Mouse (Mus musculus): ENCODE measurements at regions not wholly inside any gene's neighbourhood (a gene's known extent, or its start where the extent isn't known, plus 50 kb on each side); places are given as distances from the start of the nearest gene placed in this dataset.

DNA sequence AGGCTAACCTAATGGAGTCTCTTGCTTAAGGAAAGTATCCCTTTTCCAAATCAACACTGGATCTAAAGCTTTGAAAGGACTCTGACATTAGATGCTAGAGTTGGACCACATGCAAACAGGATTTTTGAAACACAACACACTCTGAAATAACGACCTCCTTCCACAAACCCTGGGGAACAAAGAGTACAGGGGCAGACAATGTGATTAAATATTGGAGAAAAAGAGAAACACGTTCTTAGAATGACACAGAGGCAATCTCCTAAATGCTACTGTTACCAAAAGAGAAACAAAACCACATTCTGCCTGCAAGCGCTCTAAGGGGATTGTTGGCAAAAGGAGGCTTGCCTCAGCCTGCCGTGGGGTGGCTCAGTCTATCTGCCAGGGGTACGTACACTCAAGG lies 1422.0 kb downstream of the Gsdmc2 start:
- Histone ChIP-seq H3K36me3 (ENCODE audit: control insufficient read depth, insufficient read depth, low read length) (no peaks in the 10 kb centered on the region), H3K27me3 (ENCODE audit: control insufficient read depth, insufficient read depth, low read length) (no peaks in the 10 kb centered on the region), H3K4me1 (replicated peaks; ENCODE audit: control insufficient read depth, insufficient read depth, low read length) (no peaks in the 10 kb centered on the region), H3K27ac (ENCODE audit: control insufficient read depth, insufficient read depth, low read length) (no peak overlapping the region), H3K4me3 (ENCODE audit: control insufficient read depth, insufficient read depth, low read length) (no peak overlapping the region)
- TF ChIP-seq CTCF (IDR thresholded peaks at IDR 0.05; ENCODE audit: borderline replicate concordance, control insufficient read depth, extremely low read depth, insufficient read depth, low read length, poor library complexity), result no peak
- no peak for TF ChIP-seq POLR2A (IDR thresholded peaks at IDR 0.05; ENCODE audit: control insufficient read depth, extremely low read depth, insufficient read depth, low read length, poor library complexity)
- no peak for DNase-seq
- 82% methylated on average over 5 of the region's 5 CpGs for WGBS

GRCm38 (mm10) chr15:62421073-62421851 lies 1423.7 kb downstream of the Gsdmc2 start:
- WGBS, result 92% methylated on average over 7 of the region's 7 CpGs
- no peak for DNase-seq
- H3K27ac ChIP-seq (ENCODE audit: control insufficient read depth, insufficient read depth, low read length), result no peak overlapping the region
- no peaks in the 10 kb centered on the region for H3K36me3 ChIP-seq (ENCODE audit: control insufficient read depth, insufficient read depth, low read length)
- no peaks in the 10 kb centered on the region for H3K4me1 ChIP-seq (replicated peaks; ENCODE audit: control insufficient read depth, insufficient read depth, low read length)
- TF ChIP-seq POLR2A (IDR thresholded peaks at IDR 0.05; ENCODE audit: control insufficient read depth, extremely low read depth, insufficient read depth, low read length, poor library complexity) (no peak), CTCF (IDR thresholded peaks at IDR 0.05; ENCODE audit: borderline replicate concordance, control insufficient read depth, extremely low read depth, insufficient read depth, low read length, poor library complexity) (no peak)
- no peaks in the 10 kb centered on the region for H3K27me3 ChIP-seq (ENCODE audit: control insufficient read depth, insufficient read depth, low read length)
- H3K4me3 ChIP-seq (ENCODE audit: control insufficient read depth, insufficient read depth, low read length), result no peak overlapping the region

DNA sequence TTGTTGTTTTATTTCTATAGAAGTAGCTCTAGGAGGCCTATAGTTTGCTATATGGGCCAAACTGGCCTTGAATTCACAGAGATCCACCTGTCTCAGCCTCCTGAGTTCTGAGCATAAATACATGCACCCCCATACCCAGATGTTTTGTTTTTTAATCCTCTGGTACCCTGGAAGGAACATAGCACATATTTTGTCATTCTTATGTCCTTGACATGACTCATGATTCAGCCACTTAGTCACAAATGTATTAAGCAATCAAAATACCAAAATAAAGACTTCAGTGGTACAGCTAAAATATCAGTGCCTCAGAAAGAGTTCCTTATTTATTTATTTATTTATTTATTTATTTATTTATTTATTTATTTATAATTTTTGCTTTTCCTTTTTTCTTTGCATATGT lies 1428.3 kb downstream of the Gsdmc2 start:
- no peaks in the 10 kb centered on the region for H3K36me3 ChIP-seq (ENCODE audit: control insufficient read depth, insufficient read depth, low read length)
- no peaks in the 10 kb centered on the region for H3K4me1 ChIP-seq (replicated peaks; ENCODE audit: control insufficient read depth, insufficient read depth, low read length)
- H3K27ac ChIP-seq (ENCODE audit: control insufficient read depth, insufficient read depth, low read length), result no peak overlapping the region
- DNase-seq, result no peak
- no peaks in the 10 kb centered on the region for H3K27me3 ChIP-seq (ENCODE audit: control insufficient read depth, insufficient read depth, low read length)
- no peak overlapping the region for H3K4me3 ChIP-seq (ENCODE audit: control insufficient read depth, insufficient read depth, low read length)
- no peak for TF ChIP-seq CTCF (IDR thresholded peaks at IDR 0.05; ENCODE audit: borderline replicate concordance, control insufficient read depth, extremely low read depth, insufficient read depth, low read length, poor library complexity)
- TF ChIP-seq POLR2A (IDR thresholded peaks at IDR 0.05; ENCODE audit: control insufficient read depth, extremely low read depth, insufficient read depth, low read length, poor library complexity), result no peak

GRCm38 (mm10) chr15:62413694-62414093 lies 1431.3 kb downstream of the Gsdmc2 start:
- Histone ChIP-seq H3K27ac (ENCODE audit: control insufficient read depth, insufficient read depth, low read length) (no peak overlapping the region), H3K4me3 (ENCODE audit: control insufficient read depth, insufficient read depth, low read length) (no peak overlapping the region), H3K27me3 (ENCODE audit: control insufficient read depth, insufficient read depth, low read length) (no peaks in the 10 kb centered on the region), H3K4me1 (replicated peaks; ENCODE audit: control insufficient read depth, insufficient read depth, low read length) (no peaks in the 10 kb centered on the region), H3K36me3 (ENCODE audit: control insufficient read depth, insufficient read depth, low read length) (no peaks in the 10 kb centered on the region)
- WGBS, result 97% methylated on average over 2 of the region's 2 CpGs
- no peak for TF ChIP-seq CTCF (IDR thresholded peaks at IDR 0.05; ENCODE audit: borderline replicate concordance, control insufficient read depth, extremely low read depth, insufficient read depth, low read length, poor library complexity)
- no peak for TF ChIP-seq POLR2A (IDR thresholded peaks at IDR 0.05; ENCODE audit: control insufficient read depth, extremely low read depth, insufficient read depth, low read length, poor library complexity)
- DNase-seq, result peak; percentile 22

DNA sequence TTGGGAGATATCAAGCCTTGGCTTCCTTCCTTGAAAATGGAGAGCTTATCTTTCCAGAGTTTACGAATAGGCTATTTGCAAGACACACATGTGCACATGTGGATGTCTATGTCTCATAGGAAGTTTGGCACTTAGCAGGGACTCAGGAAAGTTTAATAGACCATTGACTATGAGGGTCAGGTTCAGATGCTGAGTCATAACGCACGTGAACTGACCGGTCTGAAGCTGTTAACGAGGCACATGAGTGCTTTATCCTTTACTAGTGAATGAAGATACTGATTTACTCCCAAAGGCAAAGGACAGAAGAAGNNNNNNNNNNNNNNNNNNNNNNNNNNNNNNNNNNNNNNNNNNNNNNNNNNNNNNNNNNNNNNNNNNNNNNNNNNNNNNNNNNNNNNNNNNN lies 1442.8 kb downstream of the Gsdmc2 start:
- no peak for DNase-seq
- no peaks in the 10 kb centered on the region for H3K36me3 ChIP-seq (ENCODE audit: control insufficient read depth, insufficient read depth, low read length)
- H3K4me1 ChIP-seq (replicated peaks; ENCODE audit: control insufficient read depth, insufficient read depth, low read length), result no peaks in the 10 kb centered on the region
- H3K4me3 ChIP-seq (ENCODE audit: control insufficient read depth, insufficient read depth, low read length), result no peak overlapping the region
- 93% methylated on average over 5 of the region's 5 CpGs for WGBS
- TF ChIP-seq POLR2A (IDR thresholded peaks at IDR 0.05; ENCODE audit: control insufficient read depth, extremely low read depth, insufficient read depth, low read length, poor library complexity), result no peak
- no peaks in the 10 kb centered on the region for H3K27me3 ChIP-seq (ENCODE audit: control insufficient read depth, insufficient read depth, low read length)
- H3K27ac ChIP-seq (ENCODE audit: control insufficient read depth, insufficient read depth, low read length), result no peak overlapping the region

- Histone ChIP-seq H3K27me3 (ENCODE audit: control insufficient read depth, insufficient read depth, low read length) (no peaks in the 10 kb centered on the region), H3K4me1 (replicated peaks; ENCODE audit: control insufficient read depth, insufficient read depth, low read length) (no peaks in the 10 kb centered on the region), H3K36me3 (ENCODE audit: control insufficient read depth, insufficient read depth, low read length) (no peaks in the 10 kb centered on the region), H3K27ac (ENCODE audit: control insufficient read depth, insufficient read depth, low read length) (no peak overlapping the region), H3K4me3 (ENCODE audit: control insufficient read depth, insufficient read depth, low read length) (no peak overlapping the region)
- DNase-seq, result no peak
- WGBS, result 69% methylated on average over 4 of the region's 4 CpGs
- TF ChIP-seq CTCF (IDR thresholded peaks at IDR 0.05; ENCODE audit: borderline replicate concordance, control insufficient read depth, extremely low read depth, insufficient read depth, low read length, poor library complexity), result no peak
- no peak for TF ChIP-seq POLR2A (IDR thresholded peaks at IDR 0.05; ENCODE audit: control insufficient read depth, extremely low read depth, insufficient read depth, low read length, poor library complexity)
Measured at GRCm38 (mm10) chr15:62400984-62401609, 1443.9 kb downstream of the Gsdmc2 start.
